24 mouse cellular contexts compared by ENCODE assay signal in genomic region chr6:113978091-113978650, GRCm38 (mm10).
DNase-seq lines count a peak whose midpoint lies in the region; ATAC-seq and TF ChIP-seq lines count a peak whose summit lies in the region.
"Had no signal": no experiment of that assay in that cellular context is flagged by ENCODE, and none has a peak within 500 bp of the region (broad histone marks: within the 10 kb centered on the region; RNA-seq: fewer than 3 reads in every experiment).

No protein-coding gene starts in this region.

- no peak for TF ChIP-seq CTCF in liver, adult 2 months (IDR thresholded peaks at IDR 0.05; ENCODE audit: low read depth, low read length)

- H3K9ac ChIP-seq in liver, adult 2 months (ENCODE audit: low read depth, low read length), result no peak overlapping the region
- H3K9ac ChIP-seq in liver, embryonic 12.5 days, result no peak overlapping the region
- H3K9ac ChIP-seq: embryonic facial prominence, embryonic 15.5 days; forebrain, embryonic 15.5 days; limb, embryonic 13.5 days; liver, embryonic 14.5 days; lung, embryonic 14.5 days; midbrain, embryonic 13.5 days; neural tube, embryonic 12.5 days had no signal

- peak; percentile 54 for ATAC-seq in cerebellum, adult (ENCODE audit: insufficient number of reproducible peaks, low FRiP score, low TSS enrichment)
- ATAC-seq in liver, embryonic 12.5 days, result no peak
- ATAC-seq: forebrain, embryonic 15.5 days; hindbrain, embryonic 16.5 days; intestine, embryonic 16.5 days; midbrain, embryonic 13.5 days had no signal

- no peak overlapping the region for H3K27ac ChIP-seq in liver, adult 2 months (replicated peaks; ENCODE audit: insufficient read depth, low read depth, low read length)
- no peak overlapping the region for H3K27ac ChIP-seq in liver, embryonic 12.5 days
- H3K27ac ChIP-seq: embryonic facial prominence, embryonic 15.5 days; forebrain, embryonic 15.5 days; heart, adult 2 months; limb, embryonic 13.5 days; liver, embryonic 14.5 days; midbrain, embryonic 13.5 days; neural tube, embryonic 12.5 days had no signal

- H3K27me3 ChIP-seq in liver, adult 2 months (ENCODE audit: control insufficient read depth, insufficient read depth, low read length), result no peaks in the 10 kb centered on the region; the same call in 1 of the 2 replicates
- no peaks in the 10 kb centered on the region for H3K27me3 ChIP-seq in liver, embryonic 12.5 days (replicated peaks)
- H3K27me3 ChIP-seq: embryonic facial prominence, embryonic 15.5 days; forebrain, embryonic 15.5 days; midbrain, embryonic 13.5 days; neural tube, embryonic 12.5 days had no signal

- WGBS in liver, adult 2 months, result 57% methylated on average over 5 of the region's 5 CpGs
- WGBS in liver, embryonic 12.5 days (ENCODE audit: insufficient replicate concordance), result 43% methylated on average over 5 of the region's 5 CpGs

- no peak overlapping the region for H3K4me3 ChIP-seq in liver, adult 2 months (ENCODE audit: insufficient read depth, low read depth, low read length)
- no peak overlapping the region for H3K4me3 ChIP-seq in liver, embryonic 12.5 days
- H3K4me3 ChIP-seq: embryonic facial prominence, embryonic 15.5 days; forebrain, embryonic 15.5 days; heart, adult 2 months; limb, embryonic 13.5 days; megakaryocyte, embryonic 14.5 days; midbrain, embryonic 13.5 days; neural tube, embryonic 12.5 days had no signal

- TF ChIP-seq POLR2A in liver, adult 2 months (IDR thresholded peaks at IDR 0.05; ENCODE audit: extremely low read depth, insufficient read depth, low read length), result no peak

- H3K36me3 ChIP-seq in liver, adult 2 months (ENCODE audit: control insufficient read depth, insufficient read depth, low read length), result no peaks in the 10 kb centered on the region
- no peaks in the 10 kb centered on the region for H3K36me3 ChIP-seq in liver, embryonic 12.5 days
- H3K36me3 ChIP-seq: embryonic facial prominence, embryonic 15.5 days; forebrain, embryonic 15.5 days; limb, embryonic 13.5 days; midbrain, embryonic 13.5 days; neural tube, embryonic 12.5 days had no signal

- DNase-seq in cerebellum, postnatal 4 days (ENCODE audit: low spot score in 2 of 2), result no peak
- peak; percentile 17 for DNase-seq in liver, adult 2 months (ENCODE audit: extremely low read depth, low read depth, low spot score)
- DNase-seq in cerebellum, adult 8-10 months, result peak; percentile 70
- peak; percentile 60 to 71 for DNase-seq in cerebellum, postnatal 36 days
- no peak for DNase-seq in adrenal gland, adult 18-20 months (ENCODE audit: low spot score in 2 of 2)
- no peak for DNase-seq in B cell, adult 2 months
- DNase-seq: adrenal gland, postnatal 14 days; gastrocnemius, postnatal 14 days; heart, adult 2 months; kidney, adult 9 months; kidney, postnatal 14 days; layer of hippocampus, postnatal 36 days; lung, embryonic 14.5 days had no signal

- H3K4me1 ChIP-seq in liver, adult 2 months (ENCODE audit: control insufficient read depth, insufficient read depth, low read length), result no peaks in the 10 kb centered on the region
- no peaks in the 10 kb centered on the region for H3K4me1 ChIP-seq in liver, embryonic 12.5 days
- H3K4me1 ChIP-seq: embryonic facial prominence, embryonic 15.5 days; limb, embryonic 13.5 days; megakaryocyte, embryonic 14.5 days; midbrain, embryonic 13.5 days; neural tube, embryonic 12.5 days had no signal

- H3K79me2 ChIP-seq in liver, adult 2 months (ENCODE audit: control insufficient read depth, insufficient read depth, low read length), result no peaks in the 10 kb centered on the region

- H3K4me2 ChIP-seq in liver, embryonic 12.5 days, result no peak overlapping the region
- H3K4me2 ChIP-seq: embryonic facial prominence, embryonic 15.5 days; forebrain, embryonic 15.5 days; limb, embryonic 13.5 days; lung, embryonic 14.5 days; midbrain, embryonic 13.5 days; neural tube, embryonic 12.5 days had no signal

- H3K9me3 ChIP-seq in liver, embryonic 12.5 days (replicated peaks), result no peaks in the 10 kb centered on the region
- H3K9me3 ChIP-seq: embryonic facial prominence, embryonic 15.5 days; forebrain, embryonic 15.5 days; limb, embryonic 13.5 days; megakaryocyte, embryonic 14.5 days; midbrain, embryonic 13.5 days; neural tube, embryonic 12.5 days had no signal

Comparison
In these comparisons a context has a peak if more than half of its experiments do, and no peak if none do; other contexts are left out.
1. DNase-seq: peak in liver, adult 2 months (single experiment), cerebellum, adult 8-10 months (single experiment) and cerebellum, postnatal 36 days (2 of 2); none in cerebellum, postnatal 4 days (0 of 2), adrenal gland, adult 18-20 months (0 of 2) and B cell, adult 2 months (0 of 2).